ENCODE assay signal across 15 mouse cellular contexts in the genomic region with DNA sequence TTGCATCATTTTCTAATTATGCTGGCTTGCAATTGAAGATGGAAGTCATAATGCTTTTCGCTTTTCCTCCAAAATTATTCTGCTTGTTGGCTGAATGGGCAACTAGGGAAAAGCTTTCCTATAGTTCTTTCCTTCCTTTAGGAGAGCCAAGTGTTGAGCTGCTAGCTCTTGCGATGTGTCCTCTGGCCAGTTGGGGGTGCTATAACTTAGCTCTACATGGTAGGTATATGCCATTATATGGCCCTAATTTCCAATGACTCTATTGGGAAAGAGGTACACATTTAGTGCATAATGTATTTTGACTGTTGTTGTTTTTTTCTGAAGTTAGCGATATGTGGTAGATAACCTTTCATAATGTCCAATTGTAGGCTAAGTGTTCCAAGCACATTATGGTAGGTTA.
A peak's percentile ranks its signal among the peaks of the same experiment; 100 is the strongest.
DNase-seq lines count a peak whose midpoint lies in the region; ATAC-seq and TF ChIP-seq lines count a peak whose summit lies in the region.
"Had no signal": no experiment of that assay in that cellular context is flagged by ENCODE, and none has a peak within 500 bp of the region (broad histone marks: within the 10 kb centered on the region; RNA-seq: fewer than 3 reads in every experiment).

No protein-coding gene starts in this region.

- H3K4me3 ChIP-seq in lung, adult 2 months (replicated peaks; ENCODE audit: extremely low read depth, low read depth, low read length) = no peak overlapping the region
- no peak overlapping the region for H3K4me3 ChIP-seq in liver, postnatal 0 days (ENCODE audit: low read depth, low read length)
- H3K4me3 ChIP-seq: embryonic facial prominence, embryonic 13.5 days; forebrain, embryonic 15.5 days; left cerebral cortex, adult 2 months; liver, embryonic 13.5 days had no signal

- TF ChIP-seq POLR2A in lung, adult 2 months (IDR thresholded peaks at IDR 0.05; ENCODE audit: borderline replicate concordance, extremely low read depth, low read depth, low read length) = no peak

- TF ChIP-seq EP300 in liver, postnatal 0 days (IDR thresholded peaks at IDR 0.05; ENCODE audit: low read depth) = no peak

- no peaks in the 10 kb centered on the region for H3K27me3 ChIP-seq in liver, postnatal 0 days (ENCODE audit: insufficient read depth, low read length)
- H3K27me3 ChIP-seq: embryonic facial prominence, embryonic 13.5 days; forebrain, embryonic 15.5 days; liver, embryonic 13.5 days had no signal

- DNase-seq in lung, adult 2 months = no peak
- DNase-seq in lung, adult 18-20 months = no peak
- DNase-seq in NIH3T3 (ENCODE audit: low read depth) = peak; percentile 28
- peak; percentile 26 for DNase-seq in liver, postnatal 0 days
- no peak for DNase-seq in right cerebral cortex, postnatal 4 days
- DNase-seq in cerebellum, postnatal 14 days = no peak
- DNase-seq: adrenal gland, postnatal 25 days; cerebellum, postnatal 10 days; kidney, postnatal 14 days; liver, embryonic 13.5 days; midbrain, embryonic 14.5 days had no signal

- no peak overlapping the region for H3K27ac ChIP-seq in liver, postnatal 0 days (ENCODE audit: low read depth)
- H3K27ac ChIP-seq: embryonic facial prominence, embryonic 13.5 days; forebrain, embryonic 15.5 days; left cerebral cortex, adult 2 months; liver, embryonic 13.5 days had no signal

- WGBS in lung, adult 2 months = 89% methylated on average over 3 of the region's 3 CpGs
- 76% methylated on average over 3 of the region's 3 CpGs for WGBS in liver, postnatal 0 days (ENCODE audit: insufficient replicate concordance)

- peak; percentile 49 for TF ChIP-seq CTCF in lung, adult 2 months (IDR thresholded peaks at IDR 0.05; ENCODE audit: insufficient read depth, low read length)
- TF ChIP-seq CTCF in liver, postnatal 0 days (IDR thresholded peaks at IDR 0.05; ENCODE audit: low read depth) = peak; percentile 69

- no peak overlapping the region for H3K4me2 ChIP-seq in liver, postnatal 0 days (ENCODE audit: low read depth, low read length)
- H3K4me2 ChIP-seq: embryonic facial prominence, embryonic 13.5 days; forebrain, embryonic 15.5 days; liver, embryonic 13.5 days had no signal

- no peaks in the 10 kb centered on the region for H3K4me1 ChIP-seq in lung, adult 2 months (ENCODE audit: control insufficient read depth, insufficient read depth, low read length)
- H3K4me1 ChIP-seq in liver, postnatal 0 days (ENCODE audit: insufficient read depth) = no peaks in the 10 kb centered on the region; the same call in 1 of the 2 replicates
- H3K4me1 ChIP-seq: embryonic facial prominence, embryonic 13.5 days; forebrain, embryonic 15.5 days; liver, embryonic 13.5 days had no signal

- no peaks in the 10 kb centered on the region for H3K36me3 ChIP-seq in liver, postnatal 0 days (replicated peaks; ENCODE audit: insufficient read depth, low read length)
- H3K36me3 ChIP-seq: embryonic facial prominence, embryonic 13.5 days; forebrain, embryonic 15.5 days; liver, embryonic 13.5 days had no signal

- H3K9ac ChIP-seq in liver, postnatal 0 days (replicated peaks) = no peak overlapping the region
- H3K9ac ChIP-seq: embryonic facial prominence, embryonic 13.5 days; forebrain, embryonic 15.5 days; liver, embryonic 13.5 days had no signal

- no peaks in the 10 kb centered on the region for H3K9me3 ChIP-seq in liver, postnatal 0 days (ENCODE audit: low read length)
- H3K9me3 ChIP-seq: embryonic facial prominence, embryonic 13.5 days; forebrain, embryonic 15.5 days; liver, embryonic 13.5 days had no signal

- ATAC-seq in CD4-positive, CD25-positive, alpha-beta regulatory T cell, adult 4 months = peak; percentile 45
- ATAC-seq in liver, postnatal 0 days = no peak
- ATAC-seq: forebrain, embryonic 15.5 days had no signal

Comparison
In these comparisons a context has a peak if more than half of its experiments do, and no peak if none do; other contexts are left out.
1. DNase-seq: peak in NIH3T3 (single experiment) and liver, postnatal 0 days (single experiment); none in lung, adult 2 months (single experiment), lung, adult 18-20 months (0 of 2), right cerebral cortex, postnatal 4 days (single experiment) and cerebellum, postnatal 14 days (0 of 2).